Mouse (Mus musculus) cerebellum, postnatal 4 days (tissue): Measurements from ENCODE around the gene Cenpf.
"Not testable (repeated sequence)": the region's sequence is repeated elsewhere in the genome, so short reads cannot be mapped to it uniquely, and the experiment has no call there.

Experiments
- DNase-seq, 2 experiments: peaks; one replicate each; pipeline ENCODE4 v3.0.0; 2022; ENCODE audit warnings: low spot score in 2 of 2, mixed read lengths in 1 of 2

The Cenpf gene

DNA sequence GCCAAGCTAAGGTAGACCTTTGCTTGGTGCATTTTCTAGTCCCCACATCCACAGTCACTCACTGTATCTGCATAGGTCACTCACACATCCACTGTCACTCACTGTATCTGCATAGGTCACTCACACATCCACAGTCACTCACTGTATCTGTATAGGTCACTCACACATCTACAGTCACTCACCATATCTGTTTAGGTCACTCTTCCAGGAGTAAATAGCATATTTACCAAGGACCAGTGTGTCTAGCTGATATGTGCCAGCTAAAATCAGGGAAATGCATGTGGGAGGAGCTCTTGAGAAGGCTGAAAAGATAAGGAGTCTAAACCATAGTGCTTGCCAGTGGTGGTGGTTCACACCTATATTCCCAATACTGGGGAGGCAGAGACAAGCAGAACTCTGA is 7.4 kb upstream of the Cenpf start:
- DNase-seq: no peak

DNA sequence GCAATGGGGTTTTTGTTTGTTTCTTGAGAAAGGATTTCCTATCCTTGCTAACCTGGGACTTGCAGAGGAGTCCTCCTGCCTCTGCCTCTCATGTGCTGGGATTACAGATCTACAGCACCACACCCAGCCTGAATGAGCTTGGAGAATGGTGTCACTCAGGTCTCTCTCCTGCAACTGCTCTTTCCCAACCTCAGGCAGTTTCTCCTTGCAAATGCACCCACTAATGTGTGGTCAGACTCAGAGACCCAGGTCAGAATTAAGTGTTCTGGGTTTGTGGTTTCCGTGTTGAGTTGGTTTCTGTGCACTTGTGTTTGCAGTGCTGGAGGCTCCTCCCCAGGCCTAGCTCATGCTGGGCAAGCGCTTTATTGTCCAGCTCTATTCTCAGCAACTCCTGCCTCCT is 6.5 kb upstream of the Cenpf start:
- no peak for DNase-seq

DNA sequence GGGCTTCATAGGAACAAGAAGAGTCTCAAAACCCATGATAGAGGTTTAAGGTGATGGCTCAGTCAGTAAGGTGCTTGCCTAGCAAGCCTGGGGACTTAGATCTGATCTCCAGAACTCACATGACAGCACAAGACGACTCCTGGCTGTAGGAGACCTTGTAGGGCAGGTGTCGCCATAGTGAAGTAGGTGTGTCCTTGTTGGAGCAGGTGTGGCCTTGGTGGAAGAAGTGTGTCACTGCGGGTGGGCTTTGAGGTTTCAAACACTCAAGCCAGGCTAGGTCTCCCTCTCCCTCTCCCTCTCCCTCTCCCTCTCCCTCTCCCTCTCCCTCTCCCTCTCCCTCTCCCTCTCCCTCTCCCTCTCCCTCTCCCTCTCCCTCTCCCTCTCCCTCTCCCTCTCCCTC is 4.6 kb upstream of the Cenpf start:
- not testable (repeated sequence) for DNase-seq

DNA sequence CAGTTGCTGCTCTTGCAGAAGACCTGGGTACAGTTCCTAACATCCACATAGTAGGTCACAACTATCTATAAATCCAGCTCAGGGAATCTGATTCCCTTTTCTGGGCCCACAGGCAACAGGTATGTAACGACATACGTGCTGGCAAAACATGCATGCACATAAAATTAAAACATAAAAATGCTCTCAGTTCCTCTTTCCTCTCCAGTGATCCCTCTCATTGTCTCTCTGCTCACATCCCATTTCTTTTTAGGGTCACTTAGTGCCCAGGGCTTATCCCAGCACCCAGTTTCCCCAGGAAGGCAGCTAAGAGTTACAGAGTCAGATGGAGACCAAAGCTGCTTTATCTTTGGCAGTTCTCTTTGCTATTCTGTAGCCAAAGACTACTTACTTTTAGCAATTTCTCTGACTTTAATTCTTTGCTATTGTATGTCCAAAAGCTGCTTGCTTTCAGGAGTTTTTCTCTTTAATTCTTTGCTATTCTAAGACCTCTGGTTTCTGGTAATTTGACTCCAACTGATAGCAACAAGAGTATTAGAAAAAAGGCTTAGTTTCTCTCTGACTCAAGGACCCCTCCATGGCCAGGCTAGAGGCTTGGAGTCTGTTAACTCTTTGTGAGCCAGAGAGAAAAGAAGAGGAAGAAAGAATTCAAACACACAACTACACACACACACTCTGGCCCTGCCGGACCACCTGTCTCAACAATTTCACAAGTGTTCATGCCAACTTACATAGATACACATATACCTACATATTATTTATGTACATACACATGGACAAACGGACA is 1.4 kb upstream of the Cenpf start:
- no peak for DNase-seq

DNA sequence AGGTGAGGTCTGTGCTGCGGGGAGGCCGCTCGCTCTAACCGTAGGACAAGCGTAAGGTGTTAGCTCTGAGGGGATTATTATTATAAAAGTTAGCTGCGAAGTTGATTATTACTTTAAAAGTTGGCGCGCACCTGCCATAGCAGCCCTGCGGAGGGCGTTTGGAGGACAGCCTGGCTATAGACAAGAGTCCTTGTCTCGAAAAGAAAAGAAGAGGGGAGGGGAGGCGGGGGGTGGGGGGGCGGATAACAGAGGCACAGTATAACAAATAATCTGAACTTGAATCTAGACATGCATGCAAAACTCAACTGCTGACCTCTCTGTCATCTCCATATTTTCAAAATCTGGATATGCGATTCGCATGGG is 483 bp upstream of the Cenpf start:
- DNase-seq: no peak

DNA sequence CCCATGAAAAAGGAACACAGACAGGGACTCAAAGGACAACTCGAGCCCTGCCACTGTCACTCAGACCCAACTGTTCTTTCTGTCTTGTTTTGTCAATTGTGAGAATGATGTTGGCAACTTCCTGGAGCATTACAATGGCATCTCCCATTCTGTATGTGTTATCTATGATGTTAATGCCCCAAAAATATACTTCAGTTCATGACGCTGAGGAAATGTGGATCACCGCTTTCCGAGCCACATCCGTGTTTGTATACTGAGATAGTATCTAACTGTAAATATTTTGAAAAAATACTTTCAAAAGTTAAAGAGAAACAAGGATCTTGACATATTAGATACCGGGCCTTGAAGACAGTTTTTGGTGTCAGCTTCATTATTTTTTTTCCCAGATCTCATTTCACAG is 1.9 kb downstream of the Cenpf start:
- DNase-seq: no peak

DNA sequence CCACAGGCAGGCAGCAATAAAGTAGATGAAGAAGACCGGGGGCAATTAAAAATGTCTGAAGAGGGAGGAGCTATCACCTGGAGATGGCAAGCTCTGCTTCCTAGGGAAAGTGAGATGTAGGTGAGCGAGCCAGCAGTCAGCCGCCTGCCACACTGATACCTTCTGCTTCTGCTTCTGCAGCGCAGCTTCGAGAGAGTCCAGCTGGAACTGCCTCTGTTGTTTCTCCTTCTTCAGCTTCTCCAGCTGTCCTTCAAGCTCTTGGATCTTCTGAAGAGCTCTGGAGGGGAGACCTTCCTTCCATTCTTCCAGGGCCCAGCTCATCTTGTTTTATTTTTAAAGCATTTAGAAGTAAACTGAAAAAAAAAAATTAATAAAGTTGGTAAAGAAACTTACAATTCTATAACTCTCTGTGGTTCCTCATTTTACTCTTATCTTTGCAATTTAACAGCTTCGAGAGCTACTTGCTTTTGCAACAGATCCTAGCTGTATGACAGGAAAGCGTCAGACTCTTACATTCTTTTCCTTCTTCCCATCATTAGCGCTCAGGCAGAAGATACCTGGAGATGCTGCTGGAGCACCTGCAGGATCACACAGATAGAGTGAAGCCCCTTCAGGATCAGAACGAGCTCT is 3.0 kb downstream of the Cenpf start:
- no peak for DNase-seq

DNA sequence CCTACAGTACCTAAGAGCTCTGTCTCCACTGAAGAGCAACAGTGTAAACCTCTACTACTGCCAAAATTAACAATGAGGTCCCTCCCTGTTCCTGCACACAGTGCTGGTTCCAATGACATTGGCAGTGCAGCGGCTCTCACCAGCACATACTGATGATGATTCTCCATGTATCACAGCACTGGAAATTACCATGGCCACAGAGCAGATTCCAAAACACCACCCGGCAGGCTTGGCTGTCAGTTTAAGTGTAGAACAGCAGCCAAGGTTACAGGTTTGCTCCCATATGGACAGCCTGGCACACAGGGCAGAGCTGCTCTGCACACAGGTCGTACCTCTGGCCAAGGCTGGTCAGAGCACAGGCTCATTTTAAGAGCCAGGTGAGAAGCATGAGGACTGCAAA is 8.3 kb downstream of the Cenpf start:
- no peak for DNase-seq

DNA sequence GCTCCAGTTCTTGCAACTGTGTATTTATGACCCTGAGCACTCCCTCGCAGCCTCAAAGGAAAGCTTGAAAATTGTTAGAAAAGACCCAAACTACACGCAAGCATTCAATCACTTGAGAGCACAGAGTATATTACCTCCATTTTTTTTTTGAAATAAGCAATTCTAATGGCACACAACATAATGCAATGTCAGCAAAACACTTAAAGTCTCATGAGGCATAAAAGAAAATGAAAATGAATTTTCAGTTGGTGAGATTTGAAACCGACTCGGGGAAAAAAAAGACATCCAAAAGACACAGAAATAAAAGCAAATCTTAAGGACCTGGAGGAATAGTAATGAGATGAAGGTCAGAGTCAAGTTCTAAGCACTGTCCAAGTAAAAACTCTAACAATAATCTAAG is 11.9 kb downstream of the Cenpf start:
- DNase-seq: no peak

DNA sequence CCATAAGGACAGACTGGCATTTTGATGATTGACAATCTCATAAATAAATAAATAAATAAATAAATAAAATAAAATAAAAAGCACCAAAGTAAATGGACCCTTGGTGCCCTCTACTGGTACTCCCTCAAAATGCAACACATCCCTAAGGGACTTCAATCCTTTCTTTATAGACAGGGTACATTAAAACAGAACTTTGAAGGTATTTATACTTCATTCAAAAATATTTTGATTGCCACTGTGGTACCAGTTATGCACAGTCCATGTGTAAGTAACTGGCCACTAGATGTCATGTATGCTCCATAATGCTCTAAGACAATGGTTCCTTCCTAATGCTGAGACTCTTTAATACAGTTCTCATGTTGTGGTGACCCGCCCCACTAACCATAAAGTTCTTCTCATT is 12.5 kb downstream of the Cenpf start:
- peak in 1 of 2 experiments; percentile 49 for DNase-seq

DNA sequence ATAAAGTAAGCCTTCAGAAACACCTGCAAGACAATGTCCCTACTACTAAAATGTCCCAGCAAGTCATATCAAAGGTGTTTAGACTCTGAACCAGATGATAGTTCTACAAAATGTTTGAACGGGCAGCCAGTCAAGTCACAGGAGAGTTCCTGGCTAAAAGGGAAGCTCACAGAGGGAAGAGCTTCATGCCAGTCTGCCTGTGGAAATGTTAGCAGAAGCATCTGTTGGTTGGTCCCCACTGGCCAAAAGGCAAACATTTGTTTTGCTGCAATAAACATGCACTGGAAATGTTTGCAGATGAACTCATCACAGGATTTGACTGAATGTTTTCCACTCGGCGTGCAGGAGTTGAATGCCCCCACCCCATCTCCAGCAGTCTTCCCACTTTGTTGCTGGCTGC is 21.9 kb downstream of the Cenpf start:
- no peak for DNase-seq

DNA sequence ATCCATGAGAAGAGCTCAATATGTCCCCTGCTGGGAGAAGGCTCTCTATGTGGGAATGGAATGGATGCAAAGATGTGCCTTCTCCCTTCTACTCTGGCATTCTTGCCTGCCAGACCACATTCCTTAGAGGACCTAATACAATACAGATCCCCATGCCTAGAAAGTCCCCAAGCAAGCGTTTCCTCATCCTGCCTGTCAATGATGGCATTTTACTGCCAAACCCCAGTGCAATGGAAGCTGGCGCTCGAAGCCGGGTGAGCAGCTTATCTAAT is 23.1 kb downstream of the Cenpf start:
- DNase-seq: no peak

DNA sequence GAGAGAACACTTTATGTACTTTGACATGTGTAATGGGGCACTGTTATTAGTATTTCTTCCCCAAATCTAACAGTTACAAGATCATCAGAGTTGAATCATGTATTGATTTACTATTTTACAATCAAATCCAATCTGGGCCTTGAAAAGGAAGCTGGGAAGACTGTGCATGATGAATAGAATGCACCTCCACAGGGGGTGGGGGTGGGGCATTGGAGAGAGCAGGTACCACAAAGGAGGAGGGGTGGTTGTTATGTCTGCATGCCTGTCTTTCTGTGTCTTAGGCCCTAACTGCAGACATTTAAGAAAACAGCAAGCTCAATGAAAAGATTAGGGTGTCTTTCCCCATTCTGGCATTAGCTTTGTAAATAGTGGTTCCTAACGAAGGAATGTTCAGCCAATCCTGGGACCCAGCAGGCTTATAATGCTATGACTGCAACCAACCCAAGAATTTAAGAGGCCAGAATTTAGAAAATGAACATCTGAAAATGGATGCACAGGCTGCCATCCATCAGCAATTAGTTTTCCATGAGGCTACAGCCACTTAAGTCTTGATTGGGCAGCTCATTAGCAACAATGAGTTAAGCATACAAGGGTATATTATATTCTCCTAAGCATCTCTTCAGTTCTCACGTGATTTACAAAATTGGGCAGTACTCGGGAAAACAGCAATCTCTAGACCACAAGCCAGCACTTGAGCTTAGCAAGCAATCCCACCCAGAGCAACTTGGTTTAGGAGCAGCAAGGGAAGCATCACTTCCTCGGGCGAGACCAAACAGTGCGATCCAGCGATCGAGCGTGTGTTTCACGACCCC is 23.6 kb downstream of the Cenpf start:
- no peak for DNase-seq

DNA sequence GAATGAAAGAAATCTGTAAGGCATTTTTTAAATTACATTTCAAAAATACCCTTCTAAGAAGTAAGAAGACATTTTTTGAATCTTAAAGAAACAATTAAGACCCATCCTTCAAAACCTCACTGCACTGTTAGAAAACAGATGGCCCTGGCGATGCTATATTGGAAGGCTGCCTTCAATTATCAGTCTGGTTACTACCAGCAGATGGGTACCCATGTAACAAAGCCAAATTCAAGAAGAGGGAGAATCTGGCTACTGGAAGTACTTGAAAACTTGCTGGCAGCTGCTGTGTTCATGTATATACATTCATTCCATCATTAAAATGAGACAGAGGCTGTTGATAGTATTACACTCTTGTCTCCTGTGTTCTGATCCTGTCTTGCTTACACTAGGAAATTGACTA is 24.4 kb downstream of the Cenpf start:
- DNase-seq: peak in 1 of 2 experiments; percentile 14

DNA sequence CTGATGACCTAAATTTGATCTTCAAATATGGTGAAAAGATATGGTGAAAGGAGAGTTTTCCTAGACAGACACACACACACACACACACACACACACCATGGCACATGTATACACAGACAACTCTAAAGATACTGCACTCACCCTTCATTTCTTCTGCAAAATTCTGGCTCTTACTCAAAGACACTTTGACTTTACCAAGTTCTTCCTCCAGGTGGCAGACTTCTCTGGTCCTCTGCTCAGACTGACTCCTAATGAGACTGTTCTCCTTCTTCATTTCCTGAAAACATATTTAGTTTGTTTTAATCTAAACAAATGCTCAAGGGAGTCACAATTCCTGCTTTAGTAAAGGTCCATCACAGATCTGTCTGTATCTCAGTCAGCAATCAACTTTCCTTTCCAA is 26.0 kb downstream of the Cenpf start:
- peak in 1 of 2 experiments; percentile 45 for DNase-seq

DNA sequence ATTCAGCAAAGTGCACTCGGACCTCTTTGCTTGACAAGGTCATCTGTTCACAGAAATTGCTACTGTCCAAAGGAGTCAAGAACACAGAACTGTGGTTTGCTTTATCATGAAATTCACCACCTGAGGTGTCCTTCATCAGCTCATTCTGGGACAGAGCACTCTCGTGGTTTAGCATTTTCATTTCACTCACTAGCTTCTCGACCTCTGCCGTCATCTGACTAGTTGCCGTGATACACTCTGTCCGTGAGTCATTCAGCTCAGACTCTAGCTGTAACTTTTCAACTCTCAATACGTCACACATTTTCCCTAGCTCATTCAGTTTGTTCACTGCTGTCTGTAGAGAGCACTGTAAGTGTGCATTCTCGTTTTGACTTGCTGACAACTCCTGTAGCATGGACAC is 30.5 kb downstream of the Cenpf start:
- no peak for DNase-seq

DNA sequence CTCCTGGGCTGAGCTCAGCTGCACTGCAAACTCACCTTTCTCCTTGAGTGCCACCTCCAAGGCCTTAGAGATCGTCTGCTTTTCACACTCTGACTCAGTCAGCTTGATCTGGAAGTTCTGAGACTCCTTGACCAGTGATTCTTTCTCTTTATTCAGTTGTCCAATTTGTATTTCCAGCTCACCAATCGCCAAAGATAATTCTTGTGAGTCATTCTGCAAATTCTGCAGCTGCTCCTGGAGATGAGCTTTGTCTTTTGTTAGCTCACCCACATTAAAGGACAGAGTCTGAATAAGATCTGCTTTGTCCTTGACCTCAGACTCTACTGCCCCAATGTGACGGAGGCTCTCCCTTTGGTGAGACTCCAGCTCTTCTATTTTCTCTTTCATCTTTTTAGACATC is 34.1 kb downstream of the Cenpf start:
- DNase-seq: no peak

DNA sequence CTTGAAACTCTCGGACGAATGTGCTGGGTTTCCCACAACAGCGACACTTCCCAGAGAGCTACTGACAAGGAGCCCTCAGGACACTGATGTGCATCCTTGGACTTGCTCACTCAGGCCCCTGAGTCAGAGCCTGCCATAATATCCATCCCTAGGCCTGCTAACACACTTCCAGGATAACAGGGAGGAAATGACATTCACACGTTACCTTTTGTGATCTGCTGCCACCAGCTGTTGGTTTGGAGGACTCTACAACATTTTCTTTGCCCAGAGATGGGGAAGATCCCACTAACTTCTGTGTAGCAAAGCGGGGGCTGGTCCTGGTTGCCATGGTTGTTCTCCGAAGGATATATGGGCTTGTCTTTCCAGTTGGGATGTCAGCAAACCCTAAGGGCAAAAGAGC is 41.3 kb downstream of the Cenpf start:
- no peak for DNase-seq

DNA sequence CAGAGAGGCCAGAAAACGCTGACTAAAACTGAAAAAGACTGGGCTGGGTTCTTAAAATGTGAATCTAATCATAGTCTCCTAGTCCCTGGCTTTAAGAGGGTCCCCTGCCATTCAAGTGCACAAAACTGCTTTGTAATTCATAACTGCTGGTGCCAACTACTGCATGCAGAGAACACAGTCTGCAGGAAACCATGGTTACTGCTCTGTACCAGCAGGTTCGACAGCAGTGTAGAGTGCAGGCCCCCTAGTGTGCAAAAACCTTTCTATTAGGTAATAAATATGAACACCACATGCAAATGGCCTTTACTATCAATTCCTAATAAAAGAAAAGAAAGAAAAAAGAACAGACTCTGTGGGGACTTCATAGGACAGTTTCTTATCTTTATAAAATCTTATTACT is 42.5 kb downstream of the Cenpf start:
- DNase-seq: no peak

DNA sequence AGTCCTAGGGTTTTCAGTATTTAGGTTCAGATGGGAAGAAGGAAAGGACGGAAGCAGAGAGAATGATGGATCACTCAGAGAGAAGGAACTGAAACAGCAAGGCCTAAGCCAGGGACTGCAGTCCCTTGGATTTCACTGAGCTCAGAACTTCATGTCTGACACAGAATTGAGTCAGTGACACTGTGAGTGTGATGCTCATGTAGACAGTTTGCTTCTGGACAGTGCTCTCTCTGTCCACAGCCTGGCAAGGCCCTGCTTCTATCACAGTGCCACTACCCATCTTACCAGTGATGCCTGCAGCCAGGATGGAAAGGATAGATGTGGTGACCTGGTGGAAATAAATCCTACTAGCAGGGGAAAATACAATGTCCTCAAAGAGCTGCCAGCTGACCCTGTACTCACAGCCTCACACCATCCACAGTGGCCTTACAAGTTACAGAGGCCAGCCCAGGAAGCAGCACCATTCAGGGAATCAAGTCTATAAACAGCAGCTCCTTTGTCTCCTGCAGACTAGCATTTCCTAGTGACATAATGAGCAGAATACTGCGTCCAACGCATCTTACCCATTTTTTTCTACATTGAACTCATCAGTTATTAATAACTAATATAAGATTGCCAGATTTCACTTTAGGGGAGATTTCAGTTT is 43.1 kb downstream of the Cenpf start:
- no peak for DNase-seq

DNA sequence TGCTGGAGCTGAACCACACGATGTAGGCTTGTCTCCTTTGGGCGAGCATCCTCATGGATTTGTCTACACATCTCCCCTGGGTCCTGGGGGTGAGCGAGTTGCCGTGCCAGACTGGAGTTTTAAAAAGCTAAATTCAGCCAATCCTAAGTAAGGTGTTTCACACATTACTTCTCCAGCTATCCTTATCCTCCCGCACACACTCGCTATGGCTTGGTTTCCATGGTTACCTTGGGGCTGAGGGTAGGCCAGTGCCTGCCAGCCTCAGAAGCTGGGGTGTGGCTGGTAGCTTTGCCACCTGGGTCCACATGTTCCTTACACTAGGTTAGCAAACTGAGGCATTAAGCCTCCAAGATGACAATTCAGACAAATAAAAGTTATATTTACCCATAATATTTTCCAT is 48.3 kb downstream of the Cenpf start:
- DNase-seq: no peak

DNA sequence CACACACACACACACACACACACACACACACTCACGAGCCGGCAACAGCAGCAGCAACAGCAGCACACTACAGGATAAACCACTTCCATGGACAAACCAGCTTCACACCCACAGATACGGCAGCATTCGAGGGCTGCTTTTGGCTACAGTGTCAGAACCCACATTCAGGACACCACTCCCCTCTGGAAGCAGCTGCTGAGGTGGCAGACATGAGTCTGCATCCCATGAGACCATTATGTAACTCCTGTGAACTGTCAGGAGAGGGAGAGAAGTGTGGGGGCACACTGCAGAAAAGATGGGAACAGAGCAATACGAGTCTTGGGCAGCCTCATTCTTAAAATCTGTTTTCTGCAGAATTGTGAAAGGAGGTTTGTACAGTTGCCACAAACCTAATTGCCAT is 54.1 kb downstream of the Cenpf start:
- DNase-seq: no peak
